Mouse (Mus musculus) adrenal gland, adult 2 months (tissue): ENCODE results near the gene Eef1akmt4. TPM values are rescaled to one million over a fixed set of nuclear protein-coding genes. Genes with fewer than 3 reads are reported as not detected.
A peak's percentile ranks its signal among the peaks of the same experiment; 100 is the strongest.

Source experiments
- DNase-seq: peaks from one replicate; pipeline ENCODE4 v3.0.0; 2021
- long read RNA-seq: library from polyadenylated mRNA; stranded (forward); transcript quantifications from one replicate; pipeline ENCODE4 v2.0.0, GENCODE M21; 2021
- polyA plus RNA-seq: library from polyadenylated mRNA; depleted of rRNA; stranded (reverse); fragments of >200 nt; gene quantifications from 2 replicates; pipeline ENCODE4 v1.2.3, GENCODE M21; 2012; rRNA removed
- total RNA-seq, 2 experiments: library from RNA; stranded (reverse); gene quantifications; 2 replicates each; pipeline ENCODE4 v1.2.3; 2021

The Eef1akmt4 gene
- 1 to 10 TPM; 9.2 to 9.5 TPM for total RNA-seq
- polyA plus RNA-seq: 9.2 and 10.4 TPM in 2 replicates
- long read RNA-seq, transcript Eef1akmt4-201 (3 exons, 1,134 nt): major isoform, 11 of 12 reads
- long read RNA-seq, partial matches to known transcripts: 0 of 12 reads
- long read RNA-seq, other reads (novel, unspliced or antisense): 1 of 12 reads

GRCm38 (mm10) chr16:20611357-20612227, at the start of gene Eef1akmt4, which contains the start of the genes Gm49333 and Alg3:
Gene Eef1akmt4 (plus strand): TSS chr16:20611593.
Gene Gm49333 (plus strand): TSS chr16:20611610.
Gene Alg3 (minus strand): TSS chr16:20611735.
- peak; percentile 94 for DNase-seq

GRCm38 (mm10) chr16:20565075-20565474, 46.3 kb upstream of the Eef1akmt4 start:
- no peak for DNase-seq

- DNase-seq: no peak
Observed at GRCm38 (mm10) chr16:20589366-20589938, 21.9 kb upstream of the Eef1akmt4 start, which contains the start of gene Vwa5b2. Gene Vwa5b2 (plus strand): TSS chr16:20589471.

GRCm38 (mm10) chr16:20589939-20590679, 21.3 kb upstream of the Eef1akmt4 start:
- peak; percentile 31 for DNase-seq

- DNase-seq: no peak
Observed at GRCm38 (mm10) chr16:20590680-20591038, 20.7 kb upstream of the Eef1akmt4 start.

- peak; percentile 9 for DNase-seq
Observed at GRCm38 (mm10) chr16:20591076-20591705, 20.2 kb upstream of the Eef1akmt4 start.

GRCm38 (mm10) chr16:20595060-20595673, 16.2 kb upstream of the Eef1akmt4 start:
- DNase-seq: no peak

- DNase-seq: no peak
Observed at GRCm38 (mm10) chr16:20595737-20596136, 15.7 kb upstream of the Eef1akmt4 start.

- no peak for DNase-seq
Observed at GRCm38 (mm10) chr16:20596687-20597441, 14.5 kb upstream of the Eef1akmt4 start.

- DNase-seq: no peak
Observed at GRCm38 (mm10) chr16:20600511-20600910, 10.9 kb upstream of the Eef1akmt4 start.

- DNase-seq: no peak
Observed at GRCm38 (mm10) chr16:20604705-20605104, 6.7 kb upstream of the Eef1akmt4 start.

- peak; percentile 83 for DNase-seq
Observed at GRCm38 (mm10) chr16:20610501-20611356, 664 bp upstream of the Eef1akmt4 start.

GRCm38 (mm10) chr16:20619541-20620398, 8.4 kb downstream of the Eef1akmt4 start:
- peak; percentile 59 for DNase-seq

GRCm38 (mm10) chr16:20620399-20620735, 9.0 kb downstream of the Eef1akmt4 start:
- DNase-seq: no peak

GRCm38 (mm10) chr16:20620751-20621190, 9.4 kb downstream of the Eef1akmt4 start:
- no peak for DNase-seq

GRCm38 (mm10) chr16:20621191-20621990, 10.0 kb downstream of the Eef1akmt4 start, which contains the start of gene Camk2n2:
Gene Camk2n2 (minus strand): TSS chr16:20621287.
- peak; percentile 91 for DNase-seq

GRCm38 (mm10) chr16:20621991-20622685, 10.7 kb downstream of the Eef1akmt4 start:
- DNase-seq: peak; percentile 95
